Comparison of ENCODE assay signal across 9 mouse cellular contexts in genomic region chr13:93237677-93238398, GRCm38 (mm10). TPM values are rescaled to one million over a fixed set of nuclear protein-coding genes. Genes with fewer than 3 reads are reported as not detected.
A peak's percentile ranks its signal among the peaks of the same experiment; 100 is the strongest.
DNase-seq lines count a peak whose midpoint lies in the region; ATAC-seq lines count a peak whose summit lies in the region.
"Had no signal": no experiment of that assay in that cellular context is flagged by ENCODE, and none has a peak within 500 bp of the region (broad histone marks: within the 10 kb centered on the region; RNA-seq: fewer than 3 reads in every experiment).

No protein-coding gene starts in this region.

- H3K9ac ChIP-seq in forebrain, embryonic 14.5 days (ENCODE audit: low read length): no peak overlapping the region
- H3K9ac ChIP-seq: embryonic facial prominence, embryonic 15.5 days had no signal

- DNase-seq in gastrocnemius, adult 18-20 months (ENCODE audit: low spot score): peak; percentile 24
- no peak for DNase-seq in gastrocnemius, postnatal 36 days
- DNase-seq in adrenal gland, postnatal 10 days: peak; percentile 40
- peak; percentile 37 for DNase-seq in kidney, adult 18-20 months
- peak; percentile 9 for DNase-seq in lung, postnatal 36 days
- no peak for DNase-seq in right cerebral cortex, postnatal 10 days (ENCODE audit: low spot score in 2 of 2)
- DNase-seq in forebrain, embryonic 14.5 days (ENCODE audit: low spot score): no peak
- no peak for DNase-seq in embryo, embryonic 9.5 days (ENCODE audit: extremely low spot score)

- H3K9me3 ChIP-seq in forebrain, embryonic 14.5 days (replicated peaks; ENCODE audit: control insufficient read depth, low read length): no peaks in the 10 kb centered on the region
- H3K9me3 ChIP-seq: embryonic facial prominence, embryonic 15.5 days had no signal

- H3K4me2 ChIP-seq in forebrain, embryonic 14.5 days (ENCODE audit: low read length): no peak overlapping the region
- H3K4me2 ChIP-seq: embryonic facial prominence, embryonic 15.5 days had no signal

- intact Hi-C loops in gastrocnemius, postnatal 36 days (cut with DNase I): no loop called here

- H3K4me3 ChIP-seq in forebrain, embryonic 14.5 days (ENCODE audit: low read depth, low read length): no peak overlapping the region
- H3K4me3 ChIP-seq: embryonic facial prominence, embryonic 15.5 days had no signal

- no peaks in the 10 kb centered on the region for H3K36me3 ChIP-seq in forebrain, embryonic 14.5 days (ENCODE audit: control insufficient read depth, insufficient read depth, low read length)
- H3K36me3 ChIP-seq: embryonic facial prominence, embryonic 15.5 days had no signal

- no peak for ATAC-seq in forebrain, embryonic 14.5 days

- H3K27ac ChIP-seq in forebrain, embryonic 14.5 days (ENCODE audit: low read depth, low read length): no peak overlapping the region
- H3K27ac ChIP-seq: embryonic facial prominence, embryonic 15.5 days had no signal

- WGBS in forebrain, embryonic 14.5 days: 86% methylated on average over 9 of the region's 9 CpGs

- H3K27me3 ChIP-seq in forebrain, embryonic 14.5 days (replicated peaks; ENCODE audit: control insufficient read depth, insufficient read depth, low read length): no peaks in the 10 kb centered on the region
- H3K27me3 ChIP-seq: embryonic facial prominence, embryonic 15.5 days had no signal

- H3K4me1 ChIP-seq in forebrain, embryonic 14.5 days (ENCODE audit: control insufficient read depth, insufficient read depth, low read length): no peaks in the 10 kb centered on the region
- H3K4me1 ChIP-seq: embryonic facial prominence, embryonic 15.5 days had no signal

RNA-seq across cellular contexts. Expression of gene Tent2, which starts 45.7 kb away (rescaled TPM):
- total RNA-seq in gastrocnemius, adult 18-20 months (2021): 10 to 100 TPM; 11.3 to 12.6 TPM
- total RNA-seq in gastrocnemius, postnatal 36 days (2021): 10 to 100 TPM in 1 of 2 experiments, 1 to 10 TPM in 1; 9.7 to 12.6 TPM
- total RNA-seq in adrenal gland, postnatal 10 days (2021): 10 to 100 TPM; 35.0 to 47.0 TPM
- 48.5 and 48.8 TPM in 2 replicates for polyA plus RNA-seq in forebrain, embryonic 14.5 days (2014; fragmentation: Nextera tagmentation; extraction: Ambion mirVana)

Comparison
In these comparisons a context has a peak if more than half of its experiments do, and no peak if none do; other contexts are left out.
1. DNase-seq: peak in gastrocnemius, adult 18-20 months (single experiment), adrenal gland, postnatal 10 days (single experiment), kidney, adult 18-20 months (single experiment) and lung, postnatal 36 days (single experiment); none in gastrocnemius, postnatal 36 days (0 of 2), right cerebral cortex, postnatal 10 days (0 of 2), forebrain, embryonic 14.5 days (single experiment) and embryo, embryonic 9.5 days (single experiment).